Mouse (Mus musculus) effector memory CD4-positive, alpha-beta T cell, adult 7 months (primary cell): ENCODE data around the gene Prl8a2. TPM values are rescaled to one million over a fixed set of nuclear protein-coding genes. Genes with fewer than 3 reads are reported as not detected.

Source experiments
- polyA plus RNA-seq: library from polyadenylated mRNA; unstranded; fragments of 100-300 nt; shearing (Covaris generic); gene quantifications from one replicate; pipeline ENCODE4 v1.2.1, GENCODE M21; 2017

Gene Prl8a2
- not detected for polyA plus RNA-seq

GRCm38 (mm10) chr13:27345373-27345772 lies at the start of gene Prl8a2:
Gene Prl8a2 (plus strand): TSS chr13:27345673.

GRCm38 (mm10) chr13:27312334-27313225 lies 32.9 kb upstream of the Prl8a2 start, which contains the start of gene Prl6a1:
Gene Prl6a1 (plus strand): TSS chr13:27312627.

GRCm38 (mm10) chr13:27390746-27391145 lies 45.3 kb downstream of the Prl8a2 start, which contains the start of gene Prl2b1:
Gene Prl2b1 (minus strand): TSS chr13:27390846.

Other genes with a start within 250 kb of the Prl8a2 start
- not detected for gene Prl3d2, start 224.0 kb upstream of the Prl8a2 start, polyA plus RNA-seq
- not detected for gene Prl3d3, start 188.9 kb upstream of the Prl8a2 start, polyA plus RNA-seq
- not detected for gene Prl3c1, start 149.0 kb upstream of the Prl8a2 start, polyA plus RNA-seq
- not detected for gene Prl3b1, start 103.8 kb upstream of the Prl8a2 start, polyA plus RNA-seq
- not detected for gene Prl3a1, start 86.2 kb upstream of the Prl8a2 start, polyA plus RNA-seq
- gene Prl6a1, start 33.0 kb upstream of the Prl8a2 start, polyA plus RNA-seq, result 0.60 TPM
- not detected for gene Prl2b1, start 45.2 kb downstream of the Prl8a2 start, polyA plus RNA-seq
- not detected for gene Prl8a6, start 93.0 kb downstream of the Prl8a2 start, polyA plus RNA-seq
- gene Prl8a8, start 167.5 kb downstream of the Prl8a2 start, polyA plus RNA-seq, result not detected
- not detected for gene Prl8a9, start 218.9 kb downstream of the Prl8a2 start, polyA plus RNA-seq
- not detected for gene Prl8a1, start 236.5 kb downstream of the Prl8a2 start, polyA plus RNA-seq